Mouse (Mus musculus): Measurements from ENCODE around the gene Sh3rf3.

DNA sequence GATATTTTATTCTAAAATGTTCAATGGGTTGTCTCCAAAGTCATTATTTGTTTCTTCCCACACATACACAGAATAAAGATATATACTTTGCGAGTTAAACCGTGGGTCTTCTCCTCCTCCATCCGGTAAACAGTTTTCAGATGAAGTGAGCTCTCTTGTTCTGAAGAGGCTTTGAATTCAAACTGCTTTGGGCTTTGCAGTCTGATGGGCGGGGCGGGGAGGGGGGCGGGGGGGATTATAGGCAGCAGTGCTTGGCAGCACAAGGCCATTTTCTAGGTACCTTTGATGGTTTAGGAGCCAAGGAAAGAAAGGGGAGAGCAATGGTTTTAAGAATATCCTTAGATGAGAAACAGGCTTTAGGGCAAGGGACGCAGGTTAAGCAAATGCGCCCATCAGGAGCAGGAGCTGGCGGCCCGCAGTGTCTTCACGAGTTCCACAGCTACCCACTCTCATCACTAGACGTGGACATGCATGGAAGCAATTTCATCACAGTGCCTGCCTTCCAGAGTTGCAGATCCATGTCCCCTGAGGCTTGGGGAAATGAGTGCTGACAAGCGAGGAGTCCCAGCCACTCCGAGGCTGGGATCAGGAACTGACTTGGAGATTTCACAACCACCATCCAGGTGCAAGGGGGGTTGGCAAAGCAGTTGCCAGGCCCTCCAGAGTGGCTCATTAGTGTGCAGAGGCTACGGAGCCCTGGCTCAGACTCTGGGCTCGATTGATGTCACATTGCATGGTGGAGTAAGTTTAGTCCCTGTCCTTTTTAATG, 77.7 kb downstream of the Sh3rf3 start:
- TF ChIP-seq CTCF (IDR thresholded peaks at IDR 0.05; ENCODE audit: low read depth), result no peak
- no peak for TF ChIP-seq EP300 (IDR thresholded peaks at IDR 0.05; ENCODE audit: low read depth)
